Mouse (Mus musculus): ENCODE measurements around the gene Lep. TPM values are rescaled to one million over a fixed set of nuclear protein-coding genes. Genes with fewer than 3 reads are reported as not detected.

Lep gene
- total RNA-seq (2014; rRNA removed; ENCODE audit: low replicate concordance): not detected in 2 replicates
- polyA plus RNA-seq (2015; fragmentation: Nextera tagmentation; extraction: Ambion mirVana): not detected in 2 replicates

GRCm38 (mm10) chr6:29059846-29060685, at the start of gene Lep:
Gene Lep (plus strand): TSS chr6:29060220.
- DNase-seq (ENCODE audit: low spot score) (no peak), ATAC-seq (ENCODE audit: insufficient read depth, low read depth) (no peak)
- 63% methylated on average over 28 of the region's 28 CpGs for WGBS

GRCm38 (mm10) chr6:29011651-29012050, 48.4 kb upstream of the Lep start:
- no peak overlapping the region for H3K9ac ChIP-seq (replicated peaks; ENCODE audit: low read depth, low read length)
- no peaks in the 10 kb centered on the region for H3K27me3 ChIP-seq (ENCODE audit: control insufficient read depth, insufficient read depth, low read length)
- ATAC-seq (ENCODE audit: insufficient read depth, low read depth) (no peak), DNase-seq (ENCODE audit: low spot score) (no peak)
- H3K4me1 ChIP-seq (ENCODE audit: control insufficient read depth, insufficient read depth): no peaks in the 10 kb centered on the region
- no peak for TF ChIP-seq CTCF (IDR thresholded peaks at IDR 0.05; ENCODE audit: low read depth)
- TF ChIP-seq EP300 (IDR thresholded peaks at IDR 0.05; ENCODE audit: low read depth): no peak
- H3K9me3 ChIP-seq (replicated peaks; ENCODE audit: control insufficient read depth, low read length): no peaks in the 10 kb centered on the region
- H3K27ac ChIP-seq (ENCODE audit: low read depth): no peak overlapping the region
- H3K4me3 ChIP-seq (ENCODE audit: low read depth, low read length): no peak overlapping the region
- 78% methylated on average over 5 of the region's 5 CpGs for WGBS
- no peaks in the 10 kb centered on the region for H3K36me3 ChIP-seq (replicated peaks; ENCODE audit: control insufficient read depth, insufficient read depth, low read length)
- no peak overlapping the region for H3K4me2 ChIP-seq (ENCODE audit: low read depth, low read length)

More at GRCm38 (mm10) chr6:29059846-29060685, at the start of gene Lep:
- no peak within 1 kb of the TSS for H3K27ac ChIP-seq (ENCODE audit: low read depth)
- H3K4me1 ChIP-seq (ENCODE audit: control insufficient read depth, insufficient read depth): no peaks in the 10 kb centered on the region
- TF ChIP-seq CTCF (IDR thresholded peaks at IDR 0.05; ENCODE audit: low read depth) (no peak), EP300 (IDR thresholded peaks at IDR 0.05; ENCODE audit: low read depth) (no peak)
- no peak within 1 kb of the TSS for H3K4me2 ChIP-seq (ENCODE audit: low read depth, low read length)
- 0 out of 2 replicates have a peak, but pooled peaks cover 4% of the 10 kb centered on the region for H3K27me3 ChIP-seq (ENCODE audit: control insufficient read depth, insufficient read depth, low read length)
- H3K9me3 ChIP-seq (replicated peaks; ENCODE audit: control insufficient read depth, low read length): no peaks in the 10 kb centered on the region
- H3K4me3 ChIP-seq (ENCODE audit: low read depth, low read length): no peak within 1 kb of the TSS
- no peak within 1 kb of the TSS for H3K9ac ChIP-seq (replicated peaks; ENCODE audit: low read depth, low read length)
- H3K36me3 ChIP-seq (replicated peaks; ENCODE audit: control insufficient read depth, insufficient read depth, low read length): no peaks in the 10 kb centered on the region

GRCm38 (mm10) chr6:29013216-29013615, 46.8 kb upstream of the Lep start:
- no peak overlapping the region for H3K4me3 ChIP-seq (ENCODE audit: low read depth, low read length)
- DNase-seq (ENCODE audit: low spot score) (no peak), ATAC-seq (ENCODE audit: insufficient read depth, low read depth) (no peak)
- WGBS: 86% methylated on average over 6 of the region's 6 CpGs
- no peak overlapping the region for H3K9ac ChIP-seq (replicated peaks; ENCODE audit: low read depth, low read length)
- H3K36me3 ChIP-seq (replicated peaks; ENCODE audit: control insufficient read depth, insufficient read depth, low read length): no peaks in the 10 kb centered on the region
- no peak overlapping the region for H3K4me2 ChIP-seq (ENCODE audit: low read depth, low read length)
- no peaks in the 10 kb centered on the region for H3K9me3 ChIP-seq (replicated peaks; ENCODE audit: control insufficient read depth, low read length)
- no peak overlapping the region for H3K27ac ChIP-seq (ENCODE audit: low read depth)
- H3K4me1 ChIP-seq (ENCODE audit: control insufficient read depth, insufficient read depth): no peaks in the 10 kb centered on the region
- no peak for TF ChIP-seq EP300 (IDR thresholded peaks at IDR 0.05; ENCODE audit: low read depth)
- peaks cover 11% of the 10 kb centered on the region for H3K27me3 ChIP-seq (ENCODE audit: control insufficient read depth, insufficient read depth, low read length)

DNA sequence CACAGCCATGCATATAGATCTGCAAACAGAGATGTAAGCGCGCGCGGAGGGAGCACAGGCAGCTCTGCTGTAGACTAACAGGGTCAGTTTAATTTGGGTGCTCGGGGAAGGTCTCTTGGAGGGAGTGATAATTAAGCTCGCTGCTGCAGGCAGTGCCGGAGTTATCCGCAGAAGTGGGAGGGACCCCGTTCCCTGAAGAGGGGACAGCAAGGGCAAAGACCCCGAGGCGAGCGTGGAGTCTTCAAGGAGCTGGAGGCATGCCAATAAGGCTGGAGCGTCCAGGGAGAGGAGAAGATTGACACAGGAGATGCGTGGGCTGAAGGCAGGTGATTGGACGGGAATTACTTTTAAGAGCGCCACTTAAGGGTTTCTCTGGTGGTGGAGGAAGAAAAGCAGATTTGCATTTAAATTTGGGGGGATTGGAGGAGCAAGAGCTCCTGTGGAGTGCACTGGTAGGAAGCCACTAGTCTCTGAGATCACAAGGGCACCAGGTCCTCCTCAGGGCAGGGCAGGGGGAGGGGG, 43.1 kb upstream of the Lep start:
- peaks cover 14% of the 10 kb centered on the region for H3K27me3 ChIP-seq (ENCODE audit: control insufficient read depth, insufficient read depth, low read length)

GRCm38 (mm10) chr6:29019756-29020720, 40.0 kb upstream of the Lep start:
- H3K9me3 ChIP-seq (replicated peaks; ENCODE audit: control insufficient read depth, low read length): no peaks in the 10 kb centered on the region
- H3K27ac ChIP-seq (ENCODE audit: low read depth): no peak overlapping the region
- H3K9ac ChIP-seq (replicated peaks; ENCODE audit: low read depth, low read length): no peak overlapping the region
- no peak for DNase-seq (ENCODE audit: low spot score)
- H3K36me3 ChIP-seq (replicated peaks; ENCODE audit: control insufficient read depth, insufficient read depth, low read length): no peaks in the 10 kb centered on the region
- H3K4me1 ChIP-seq (ENCODE audit: control insufficient read depth, insufficient read depth): no peaks in the 10 kb centered on the region
- no peak for ATAC-seq (ENCODE audit: insufficient read depth, low read depth)
- 67% methylated on average over 18 of the region's 18 CpGs for whole genome bisulfite sequencing
- no peak overlapping the region for H3K4me3 ChIP-seq (ENCODE audit: low read depth, low read length)
- TF ChIP-seq CTCF (IDR thresholded peaks at IDR 0.05; ENCODE audit: low read depth): no peak
- no peak overlapping the region for H3K4me2 ChIP-seq (ENCODE audit: low read depth, low read length)
- H3K27me3 ChIP-seq (ENCODE audit: control insufficient read depth, insufficient read depth, low read length): peaks cover 23% of the 10 kb centered on the region

More for the DNA sequence above, 43.1 kb upstream of the Lep start:
- H3K36me3 ChIP-seq (replicated peaks; ENCODE audit: control insufficient read depth, insufficient read depth, low read length): no peaks in the 10 kb centered on the region
- peak overlapping the region; percentile 22 for H3K4me3 ChIP-seq (ENCODE audit: low read depth, low read length)
- DNase-seq (ENCODE audit: low spot score): no peak
- H3K9me3 ChIP-seq (replicated peaks; ENCODE audit: control insufficient read depth, low read length): no peaks in the 10 kb centered on the region
- TF ChIP-seq CTCF (IDR thresholded peaks at IDR 0.05; ENCODE audit: low read depth): no peak
- no peak for TF ChIP-seq EP300 (IDR thresholded peaks at IDR 0.05; ENCODE audit: low read depth)
- H3K27ac ChIP-seq (ENCODE audit: low read depth): no peak overlapping the region
- H3K4me2 ChIP-seq (ENCODE audit: low read depth, low read length): peak overlapping the region; percentile 34; the same call in 1 of the 2 replicates
- ATAC-seq (ENCODE audit: insufficient read depth, low read depth): no peak
- no peaks in the 10 kb centered on the region for H3K4me1 ChIP-seq (ENCODE audit: control insufficient read depth, insufficient read depth)
- under 1% methylated on average over 16 of the region's 16 CpGs for WGBS
- H3K9ac ChIP-seq (replicated peaks; ENCODE audit: low read depth, low read length): no peak overlapping the region

Measured in heart, postnatal 0 days (tissue).